Mouse (Mus musculus) kidney, postnatal 14 days (tissue): ENCODE results near the gene Gm45337.

Experiments used
- DNase-seq: peaks from one replicate; pipeline ENCODE4 v3.0.0; 2022; ENCODE audit warnings: mixed read lengths

Gene Gm45337

DNA sequence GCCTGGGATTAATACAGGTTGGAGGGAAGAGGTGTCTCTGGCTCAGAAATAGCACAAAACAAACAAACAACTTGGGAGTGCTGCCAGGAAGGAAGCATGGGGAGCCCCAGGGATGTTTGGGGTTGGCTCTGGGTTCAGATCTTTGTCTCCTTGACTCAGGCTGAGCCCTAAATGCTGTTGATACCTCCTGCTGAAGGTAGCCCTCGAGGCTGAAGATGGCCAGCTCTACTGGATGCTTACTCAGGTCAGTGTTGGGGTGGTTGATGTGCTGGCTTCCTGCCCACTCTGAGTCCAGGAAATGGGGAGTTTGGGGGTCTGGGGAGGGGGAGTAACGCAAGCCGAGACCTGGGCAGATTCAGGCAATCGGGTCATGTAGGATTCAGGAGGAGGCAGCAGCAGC is 47.7 kb downstream of the Gm45337 start:
- DNase-seq: no peak

DNA sequence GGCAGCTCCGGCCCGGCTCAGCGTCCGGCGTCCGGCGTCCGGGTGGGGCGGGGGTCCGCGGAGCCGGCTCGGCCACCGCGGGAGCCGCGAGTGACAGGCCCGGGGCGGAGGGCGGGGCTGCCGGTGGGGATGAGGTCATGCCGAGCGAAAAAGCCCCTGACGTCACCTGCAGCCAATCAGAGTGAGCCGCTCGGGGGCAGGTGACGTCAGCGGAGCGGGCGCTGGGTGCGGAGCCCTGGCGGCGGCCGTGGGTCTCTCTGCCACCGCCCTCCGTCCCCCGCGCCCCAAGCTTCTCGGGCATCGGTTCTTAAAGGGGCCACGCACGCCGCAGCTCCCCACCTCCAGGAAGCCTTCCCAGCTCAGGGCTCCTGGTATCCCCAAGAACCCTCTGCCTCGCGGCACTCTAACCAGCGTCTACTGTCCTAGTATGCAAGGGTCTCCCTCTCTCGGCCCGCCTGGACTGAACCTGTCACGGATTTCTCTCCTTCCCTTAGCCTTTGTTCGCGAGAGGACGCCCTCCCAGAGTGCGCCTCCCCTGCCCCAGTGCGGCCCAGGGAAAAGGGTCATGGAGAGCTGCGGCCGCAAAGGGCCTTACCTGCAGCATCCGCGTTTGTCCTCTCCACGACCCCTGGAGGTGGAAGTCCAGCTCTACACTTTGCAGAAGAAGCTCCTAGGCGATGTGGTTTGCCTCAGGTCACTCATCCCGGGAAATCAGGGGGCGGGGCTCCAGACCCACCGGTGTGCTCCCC is 49.0 kb downstream of the Gm45337 start, which contains the start of gene Dusp8:
Dusp8 (minus strand) TSS at position 661 of the 749 bp plus-strand sequence.
- peak; percentile 91 for DNase-seq

DNA sequence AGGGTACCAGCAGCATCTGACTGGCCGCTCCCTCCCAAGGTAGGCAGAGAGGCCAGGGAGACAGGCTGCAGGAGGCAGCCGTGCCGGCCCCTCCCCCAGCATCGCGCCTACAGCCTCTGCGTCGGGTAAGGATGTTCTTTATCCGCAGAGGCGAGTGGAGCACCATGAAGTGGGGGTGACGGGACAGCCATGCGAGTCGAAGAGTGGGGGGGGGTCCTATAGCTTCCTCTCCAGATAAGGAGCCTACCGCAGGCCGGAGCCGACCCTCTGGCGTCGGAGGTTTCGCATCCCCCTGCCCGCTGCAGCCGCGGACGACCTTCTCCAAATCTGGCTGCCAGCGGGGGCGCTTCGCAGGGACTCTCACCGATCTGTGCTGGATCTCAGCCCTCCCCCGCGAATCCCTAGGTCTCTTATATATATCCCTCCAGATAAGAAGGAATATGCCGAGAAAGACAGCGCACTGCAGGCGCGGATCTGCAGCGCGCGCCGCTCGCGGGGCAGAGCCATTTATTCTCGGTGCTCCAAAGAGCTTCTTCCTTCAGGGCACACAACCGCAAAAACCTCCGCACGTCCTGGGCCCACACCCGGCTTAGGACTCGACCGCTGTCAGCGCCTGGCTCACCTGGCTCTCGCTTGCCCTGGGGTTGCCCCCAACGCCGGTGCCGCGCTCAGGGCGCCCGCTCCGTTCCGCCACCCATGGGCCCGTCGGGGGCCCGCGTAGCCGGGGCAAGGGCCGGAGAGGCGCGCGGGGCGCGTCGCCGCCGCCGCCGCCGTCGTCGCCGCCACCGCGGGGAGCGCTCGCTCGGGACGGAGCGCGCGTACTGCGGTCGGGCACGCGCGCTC is 49.9 kb downstream of the Gm45337 start:
- DNase-seq: no peak

DNA sequence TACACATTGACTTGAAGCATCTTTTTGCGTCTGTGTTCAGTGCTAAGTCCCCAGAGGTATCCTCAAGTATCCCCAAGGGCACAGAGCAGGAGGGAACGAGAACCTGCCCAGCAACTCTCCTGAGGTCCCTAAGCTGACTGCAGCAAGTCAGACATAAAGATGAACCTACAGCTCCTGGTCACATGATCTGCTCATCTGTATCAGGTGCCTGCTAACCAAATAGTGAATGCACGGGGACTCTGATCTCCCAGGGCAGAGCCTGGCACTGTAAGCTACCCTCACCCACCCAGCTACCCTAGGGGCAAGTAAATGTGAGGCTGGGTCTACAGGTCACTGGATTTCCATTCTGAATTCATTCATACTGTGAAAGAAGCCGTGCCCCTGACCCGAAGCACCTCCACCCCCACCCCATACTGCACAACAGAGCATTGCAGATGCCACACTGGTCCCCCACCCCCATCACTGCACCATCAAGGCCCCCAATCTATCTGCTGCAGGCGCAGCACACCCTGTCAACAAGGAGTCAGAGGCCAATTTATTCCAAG is 50.6 kb downstream of the Gm45337 start:
- DNase-seq: no peak
